Mouse (Mus musculus): Measurements from ENCODE around the gene Hist3h2ba. TPM values are rescaled to one million over a fixed set of nuclear protein-coding genes. Genes with fewer than 3 reads are reported as not detected.

The Hist3h2ba gene
- polyA plus RNA-seq, 1 experiment from 2014 or later, result 223 TPM

GRCm38 (mm10) chr11:58995807-58996370 lies 47.2 kb downstream of the Hist3h2ba start:
- WGBS, result 55% methylated on average over 12 of the region's 12 CpGs
- H3K27me3 ChIP-seq, result peaks cover 45% of the 10 kb centered on the region
- H3K9me3 ChIP-seq, result no peaks in the 10 kb centered on the region
- H3K4me2 ChIP-seq (replicated peaks), result no peak overlapping the region
- no peak for ATAC-seq (ENCODE audit: low FRiP score, low read depth)
- peaks cover 5% of the 10 kb centered on the region; the same call in 1 of the 2 replicates for H3K4me1 ChIP-seq
- H3K9ac ChIP-seq (replicated peaks), result no peak overlapping the region
- H3K27ac ChIP-seq (replicated peaks), result no peak overlapping the region
- H3K4me3 ChIP-seq, result no peak overlapping the region
- peaks cover 5% of the 10 kb centered on the region; the same call in 1 of the 2 replicates for H3K36me3 ChIP-seq

GRCm38 (mm10) chr11:58997541-58997940 lies 48.8 kb downstream of the Hist3h2ba start:
- H3K4me3 ChIP-seq, result no peak overlapping the region
- H3K4me2 ChIP-seq (replicated peaks), result no peak overlapping the region
- H3K9ac ChIP-seq (replicated peaks), result no peak overlapping the region
- H3K9me3 ChIP-seq, result no peaks in the 10 kb centered on the region
- 84% methylated on average over 5 of the region's 5 CpGs for WGBS
- H3K27me3 ChIP-seq, result peaks cover 45% of the 10 kb centered on the region
- H3K27ac ChIP-seq (replicated peaks), result no peak overlapping the region
- H3K4me1 ChIP-seq, result peaks cover 5% of the 10 kb centered on the region; the same call in 1 of the 2 replicates
- H3K36me3 ChIP-seq, result no peaks in the 10 kb centered on the region
- no peak for ATAC-seq (ENCODE audit: low FRiP score, low read depth)

Small RNA genes lying within 50 kb of the gene (microRNA-seq; reads per million reads assigned to microRNA genes)
- not detected for gene Gm44313

Other genes starting within 250 kb of the Hist3h2ba start
- not detected in 2 replicates for gene Olfr319, start 249.8 kb upstream of the Hist3h2ba start, polyA plus RNA-seq (2016; fragmentation: Nextera tagmentation; extraction: Ambion mirVana)
- gene Olfr318, start 224.9 kb upstream of the Hist3h2ba start, polyA plus RNA-seq (2016; fragmentation: Nextera tagmentation; extraction: Ambion mirVana), result not detected in 2 replicates
- gene Olfr317, start 209.7 kb upstream of the Hist3h2ba start, polyA plus RNA-seq (2016; fragmentation: Nextera tagmentation; extraction: Ambion mirVana), result not detected in 2 replicates
- not detected in 2 replicates for gene Olfr316, start 196.2 kb upstream of the Hist3h2ba start, polyA plus RNA-seq (2016; fragmentation: Nextera tagmentation; extraction: Ambion mirVana)
- not detected in 2 replicates for gene Olfr315, start 175.7 kb upstream of the Hist3h2ba start, polyA plus RNA-seq (2016; fragmentation: Nextera tagmentation; extraction: Ambion mirVana)
- gene Olfr314, start 166.0 kb upstream of the Hist3h2ba start, polyA plus RNA-seq (2016; fragmentation: Nextera tagmentation; extraction: Ambion mirVana), result not detected in 2 replicates
- 2.0 and 2.1 TPM in 2 replicates for gene Fam183b, start 147.0 kb upstream of the Hist3h2ba start, polyA plus RNA-seq (2016; fragmentation: Nextera tagmentation; extraction: Ambion mirVana)
- gene Olfr313, start 133.9 kb upstream of the Hist3h2ba start, polyA plus RNA-seq (2016; fragmentation: Nextera tagmentation; extraction: Ambion mirVana), result not detected in 2 replicates
- not detected in 2 replicates for gene Olfr312, start 119.7 kb upstream of the Hist3h2ba start, polyA plus RNA-seq (2016; fragmentation: Nextera tagmentation; extraction: Ambion mirVana)
- not detected in 2 replicates for gene Olfr311, start 109.7 kb upstream of the Hist3h2ba start, polyA plus RNA-seq (2016; fragmentation: Nextera tagmentation; extraction: Ambion mirVana)
- gene Gm12258, start 101.8 kb upstream of the Hist3h2ba start, polyA plus RNA-seq (2016; fragmentation: Nextera tagmentation; extraction: Ambion mirVana), result 17.7 and 19.9 TPM in 2 replicates
- 10.2 and 13.7 TPM in 2 replicates for gene 2810021J22Rik, start 81.7 kb upstream of the Hist3h2ba start, polyA plus RNA-seq (2016; fragmentation: Nextera tagmentation; extraction: Ambion mirVana)
- gene Zfp39, start 44.7 kb upstream of the Hist3h2ba start, polyA plus RNA-seq (2016; fragmentation: Nextera tagmentation; extraction: Ambion mirVana), result 5.3 and 5.5 TPM in 2 replicates
- not detected in 2 replicates for gene Btnl10, start 31.0 kb upstream of the Hist3h2ba start, polyA plus RNA-seq (2016; fragmentation: Nextera tagmentation; extraction: Ambion mirVana)
- gene Rnf187, start 10.0 kb upstream of the Hist3h2ba start, polyA plus RNA-seq (2016; fragmentation: Nextera tagmentation; extraction: Ambion mirVana), result 437 and 465 TPM in 2 replicates
- gene Hist3h2a, start 5.8 kb downstream of the Hist3h2ba start, polyA plus RNA-seq (2016; fragmentation: Nextera tagmentation; extraction: Ambion mirVana), result 87.2 and 87.5 TPM in 2 replicates
- 0.64 and 0.86 TPM in 2 replicates for gene Trim17, start 5.8 kb downstream of the Hist3h2ba start, polyA plus RNA-seq (2016; fragmentation: Nextera tagmentation; extraction: Ambion mirVana)
- 19.9 and 20.5 TPM in 2 replicates for gene Trim11, start 29.2 kb downstream of the Hist3h2ba start, polyA plus RNA-seq (2016; fragmentation: Nextera tagmentation; extraction: Ambion mirVana)
- 0.08 and 0.14 TPM in 2 replicates for gene Obscn, start 187.5 kb downstream of the Hist3h2ba start, polyA plus RNA-seq (2016; fragmentation: Nextera tagmentation; extraction: Ambion mirVana)
- 6.2 and 7.3 TPM in 2 replicates for gene Iba57, start 214.8 kb downstream of the Hist3h2ba start, polyA plus RNA-seq (2016; fragmentation: Nextera tagmentation; extraction: Ambion mirVana)
- 0.10 TPM in 2 replicates for gene Gjc2, start 234.3 kb downstream of the Hist3h2ba start, polyA plus RNA-seq (2016; fragmentation: Nextera tagmentation; extraction: Ambion mirVana)
- gene Guk1, start 243.3 kb downstream of the Hist3h2ba start, polyA plus RNA-seq (2016; fragmentation: Nextera tagmentation; extraction: Ambion mirVana), result 83.8 and 95.1 TPM in 2 replicates

Data from midbrain, embryonic 12.5 days (tissue).